Mouse (Mus musculus) heart, adult 9 months (tissue): Measurements from ENCODE around the gene Prkcb.
"Not testable (repeated sequence)": the region's sequence is repeated elsewhere in the genome, so short reads cannot be mapped to it uniquely, and the experiment has no call there.

Experiments used
- DNase-seq, 2 experiments: peaks; one replicate each; pipeline ENCODE4 v3.0.0; 2022; ENCODE audit warnings: low spot score in 2 of 2

Gene Prkcb

GRCm38 (mm10) chr7:122288605-122289242 is at the start of gene Prkcb:
TSS of gene Prkcb (plus strand) at chr7:122288751.
- peak; percentile 6 to 35 for DNase-seq

- no peak for DNase-seq
These were observed 49.6 kb upstream of the Prkcb start for GRCm38 (mm10) chr7:122238939-122239338.

GRCm38 (mm10) chr7:122240413-122241119 is 48.0 kb upstream of the Prkcb start:
- no peak for DNase-seq

- peak; percentile 14 to 28 for DNase-seq
These were observed 46.3 kb upstream of the Prkcb start for GRCm38 (mm10) chr7:122242260-122242659.

GRCm38 (mm10) chr7:122242744-122243143 is 45.8 kb upstream of the Prkcb start:
- DNase-seq = not testable (repeated sequence)

- no peak for DNase-seq
These were observed 44.4 kb upstream of the Prkcb start for GRCm38 (mm10) chr7:122244166-122244565.

- DNase-seq = no peak
These were observed 44.0 kb upstream of the Prkcb start for GRCm38 (mm10) chr7:122244584-122244983.

- DNase-seq = no peak
These were observed 42.6 kb upstream of the Prkcb start for GRCm38 (mm10) chr7:122245976-122246375.

GRCm38 (mm10) chr7:122247254-122247864 is 41.2 kb upstream of the Prkcb start:
- no peak for DNase-seq

GRCm38 (mm10) chr7:122249321-122249821 is 39.2 kb upstream of the Prkcb start:
- no peak for DNase-seq

GRCm38 (mm10) chr7:122251197-122252011 is 37.1 kb upstream of the Prkcb start:
- peak; percentile 46 to 61 for DNase-seq

- no peak for DNase-seq
These were observed 31.8 kb upstream of the Prkcb start for GRCm38 (mm10) chr7:122256722-122257121.

- DNase-seq = no peak
These were observed 30.0 kb upstream of the Prkcb start for GRCm38 (mm10) chr7:122258521-122258920.

- peak; percentile 32 to 53 for DNase-seq
These were observed 28.4 kb upstream of the Prkcb start for GRCm38 (mm10) chr7:122260055-122260602.

GRCm38 (mm10) chr7:122268983-122269486 is 19.5 kb upstream of the Prkcb start:
- DNase-seq = no peak

GRCm38 (mm10) chr7:122272334-122272733 is 16.2 kb upstream of the Prkcb start:
- DNase-seq = no peak

GRCm38 (mm10) chr7:122279580-122279979 is 9.0 kb upstream of the Prkcb start:
- no peak for DNase-seq

GRCm38 (mm10) chr7:122280334-122280733 is 8.2 kb upstream of the Prkcb start:
- DNase-seq = no peak

GRCm38 (mm10) chr7:122282584-122282983 is 6.0 kb upstream of the Prkcb start:
- no peak for DNase-seq

- no peak for DNase-seq
These were observed 1.3 kb upstream of the Prkcb start for GRCm38 (mm10) chr7:122287217-122287616.
